ENCODE assay signal across 25 mouse cellular contexts in the genomic region with DNA sequence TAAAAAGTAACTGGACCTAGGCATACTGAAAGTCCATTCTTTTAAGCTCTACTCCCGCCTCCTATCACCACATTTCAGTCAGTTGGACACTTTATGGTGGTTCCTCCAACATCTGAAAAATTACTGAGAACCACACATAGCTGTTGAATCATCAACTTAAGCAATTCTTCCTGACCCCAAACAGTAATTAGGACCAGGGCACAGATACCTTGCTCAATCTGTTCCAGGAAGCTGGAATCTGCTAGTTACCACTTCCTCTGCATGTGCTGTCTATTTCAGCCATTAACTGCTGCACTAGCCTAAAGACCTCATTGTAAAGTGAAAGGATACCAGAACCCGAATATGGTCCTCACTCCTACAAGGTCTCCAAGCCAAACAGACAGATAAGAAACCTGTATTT. TPM values are rescaled to one million over a fixed set of nuclear protein-coding genes. Genes with fewer than 3 reads are reported as not detected.
DNase-seq lines count a peak whose midpoint lies in the region; ATAC-seq lines count a peak whose summit lies in the region.
"Had no signal": no experiment of that assay in that cellular context is flagged by ENCODE, and none has a peak within 500 bp of the region (broad histone marks: within the 10 kb centered on the region; RNA-seq: fewer than 3 reads in every experiment).

No protein-coding gene starts in this region.

- peak; percentile 100 for ATAC-seq in granulocyte monocyte progenitor cell, adult 5-6 weeks (replicated peaks; ENCODE audit: poor library complexity, severe bottlenecking)
- ATAC-seq: forebrain, embryonic 13.5 days; forebrain, embryonic 16.5 days; Patski had no signal

- peak; percentile 1 for DNase-seq in lung, postnatal 25 days (ENCODE audit: low spot score)
- DNase-seq in lung, adult 18-20 months = no peak
- peak; percentile 73 for DNase-seq in 416B (ENCODE audit: low read depth)
- no peak for DNase-seq in urinary bladder, adult 18-20 months (ENCODE audit: low spot score in 2 of 2)
- no peak for DNase-seq in spleen, adult 12 weeks (ENCODE audit: low spot score)
- DNase-seq: adrenal gland, postnatal 10 days; adrenal gland, postnatal 36 days; B cell, adult 2 months; cerebellum, adult 18-20 months; cerebellum, adult 9-10 months; cerebellum, postnatal 25 days; gastrocnemius, postnatal 10 days; gastrocnemius, postnatal 36 days; heart, adult 11 months had no signal

RNA-seq across cellular contexts. Expression of a gene that starts 1.2 kb away (rescaled TPM):
- 5.0 TPM in 1 of 2 replicates, not detected in the other for total RNA-seq in granulocyte monocyte progenitor cell, adult 5-6 weeks (2014; fragmentation: Nextera tagmentation)
- 1.3 TPM in 1 of 2 replicates, not detected in the other for total RNA-seq in granulocyte monocyte progenitor cell, adult 5-6 weeks (2017)
- total RNA-seq: adrenal gland, postnatal 10 days; G1E; gastrocnemius, adult 18-20 months; gastrocnemius, postnatal 10 days; gastrocnemius, postnatal 36 days; heart, adult 8-10 months; heart, postnatal 25 days had no signal

RNA-seq across cellular contexts. Expression of a gene that starts 18.5 kb away (rescaled TPM):
- total RNA-seq in granulocyte monocyte progenitor cell, adult 5-6 weeks (2014; fragmentation: Nextera tagmentation) = 1,080 and 1,135 TPM in 2 replicates
- total RNA-seq in granulocyte monocyte progenitor cell, adult 5-6 weeks (2017) = 1,013 and 1,248 TPM in 2 replicates
- total RNA-seq: adrenal gland, adult 18-20 months; adrenal gland, postnatal 36 days; G1E; gastrocnemius, adult 18-20 months; gastrocnemius, postnatal 36 days; heart, adult 8-10 months; heart, postnatal 25 days had no signal

RNA-seq across cellular contexts. Expression of a gene that starts 31.8 kb away (rescaled TPM):
- 4.7 and 15.8 TPM in 2 replicates for total RNA-seq in granulocyte monocyte progenitor cell, adult 5-6 weeks (2014; fragmentation: Nextera tagmentation)
- 5.1 and 11.9 TPM in 2 replicates for total RNA-seq in granulocyte monocyte progenitor cell, adult 5-6 weeks (2017)
- total RNA-seq: gastrocnemius, adult 18-20 months; gastrocnemius, postnatal 10 days; gastrocnemius, postnatal 36 days; heart, adult 8-10 months; heart, postnatal 25 days had no signal

RNA-seq across cellular contexts. Expression of a gene that starts 35.6 kb away (rescaled TPM):
- 21.5 and 44.3 TPM in 2 replicates for total RNA-seq in granulocyte monocyte progenitor cell, adult 5-6 weeks (2014; fragmentation: Nextera tagmentation)
- total RNA-seq in granulocyte monocyte progenitor cell, adult 5-6 weeks (2017) = 35.0 and 40.7 TPM in 2 replicates
- total RNA-seq: adrenal gland, adult 18-20 months; adrenal gland, postnatal 36 days; heart, adult 8-10 months had no signal

RNA-seq across cellular contexts. Expression of a gene that starts 37.7 kb away (rescaled TPM):
- total RNA-seq in granulocyte monocyte progenitor cell, adult 5-6 weeks (2014; fragmentation: Nextera tagmentation) = not detected in 2 replicates
- not detected in 2 replicates for total RNA-seq in granulocyte monocyte progenitor cell, adult 5-6 weeks (2017)
- total RNA-seq: adrenal gland, adult 18-20 months; adrenal gland, postnatal 10 days; adrenal gland, postnatal 36 days; CH12.LX; G1E; gastrocnemius, adult 18-20 months; gastrocnemius, postnatal 10 days; gastrocnemius, postnatal 36 days; heart, adult 8-10 months; heart, postnatal 25 days; hematopoietic stem cell, adult 5-6 weeks had no signal

Comparison
In these comparisons a context has a peak if more than half of its experiments do, and no peak if none do; other contexts are left out.
1. DNase-seq: peak in lung, postnatal 25 days (single experiment) and 416B (single experiment); none in lung, adult 18-20 months (0 of 2), urinary bladder, adult 18-20 months (0 of 2) and spleen, adult 12 weeks (single experiment).